Mouse (Mus musculus) embryonic facial prominence, embryonic 11.5 days (tissue): Measurements from ENCODE around the gene Abcb8. TPM values are rescaled to one million over a fixed set of nuclear protein-coding genes. Genes with fewer than 3 reads are reported as not detected.

Source experiments
- polyA plus RNA-seq: library from polyadenylated mRNA; unstranded; fragments of >200 nt; fragmentation: Nextera tagmentation; extraction: Ambion mirVana; gene quantifications from 2 replicates; pipeline ENCODE4 v1.2.1, GENCODE M21; 2014

The Abcb8 gene
- polyA plus RNA-seq, 1 experiment from 2014 or later, result 27.4 TPM

Other genes starting within 250 kb of the Abcb8 start
- 21.1 and 22.1 TPM in 2 replicates for gene Nupl2, start 228.7 kb upstream of the Abcb8 start, polyA plus RNA-seq
- gene Kcnh2, start 42.1 kb upstream of the Abcb8 start, polyA plus RNA-seq, result 3.7 and 4.2 TPM in 2 replicates
- gene Nos3, start 28.9 kb upstream of the Abcb8 start, polyA plus RNA-seq, result 3.2 and 4.2 TPM in 2 replicates
- 0.18 and 0.21 TPM in 2 replicates for gene Atg9b, start 1.5 kb upstream of the Abcb8 start, polyA plus RNA-seq
- 0.42 and 0.45 TPM in 2 replicates for gene Asic3, start 19.7 kb downstream of the Abcb8 start, polyA plus RNA-seq
- 49.9 and 50.8 TPM in 2 replicates for gene Cdk5, start 29.9 kb downstream of the Abcb8 start, polyA plus RNA-seq
- 16.5 and 20.6 TPM in 2 replicates for gene Slc4a2, start 30.2 kb downstream of the Abcb8 start, polyA plus RNA-seq
- 77.8 and 88.2 TPM in 2 replicates for gene Fastk, start 51.6 kb downstream of the Abcb8 start, polyA plus RNA-seq
- 20.2 and 24.7 TPM in 2 replicates for gene Tmub1, start 54.2 kb downstream of the Abcb8 start, polyA plus RNA-seq
- gene Agap3, start 58.5 kb downstream of the Abcb8 start, polyA plus RNA-seq, result 40.0 and 45.1 TPM in 2 replicates
- 0.07 and 0.13 TPM in 2 replicates for gene Gbx1, start 133.5 kb downstream of the Abcb8 start, polyA plus RNA-seq
- 0.24 and 0.36 TPM in 2 replicates for gene Asb10, start 147.3 kb downstream of the Abcb8 start, polyA plus RNA-seq
- gene 4931409K22Rik, start 163.1 kb downstream of the Abcb8 start, polyA plus RNA-seq, result not detected in 2 replicates
- 148 and 159 TPM in 2 replicates for gene Abcf2, start 183.8 kb downstream of the Abcb8 start, polyA plus RNA-seq
- 6.4 and 7.1 TPM in 2 replicates for gene Chpf2, start 193.1 kb downstream of the Abcb8 start, polyA plus RNA-seq
- gene Smarcd3, start 230.7 kb downstream of the Abcb8 start, polyA plus RNA-seq, result 46.2 and 47.1 TPM in 2 replicates